Mouse (Mus musculus) gonadal fat pad, adult 2 months (tissue): ENCODE data around the gene Sgms1. TPM values are rescaled to one million over a fixed set of nuclear protein-coding genes. Genes with fewer than 3 reads are reported as not detected.

Experiments used
- DNase-seq: peaks from one replicate; pipeline ENCODE4 v3.0.0-alpha.2; 2012; ENCODE audit warnings: low read depth
- polyA plus RNA-seq: library from polyadenylated mRNA; depleted of rRNA; stranded (reverse); fragments of >200 nt; gene quantifications from 2 replicates; pipeline ENCODE4 v1.2.3, GENCODE M21; 2012

The Sgms1 gene
- polyA plus RNA-seq, 1 experiment: 59.5 TPM

- DNase-seq: no peak
Observed at GRCm38 (mm10) chr19:32269141-32269843, 120.2 kb downstream of the Sgms1 start.

GRCm38 (mm10) chr19:32268562-32268961 lies 121.0 kb downstream of the Sgms1 start:
- no peak for DNase-seq

- DNase-seq: peak; percentile 46
Observed at GRCm38 (mm10) chr19:32266385-32267252, 122.9 kb downstream of the Sgms1 start.

- DNase-seq: no peak
Observed at GRCm38 (mm10) chr19:32263753-32264152, 125.8 kb downstream of the Sgms1 start.

- DNase-seq: no peak
Observed at GRCm38 (mm10) chr19:32262805-32263572, 126.5 kb downstream of the Sgms1 start.

- DNase-seq: no peak
Observed at GRCm38 (mm10) chr19:32260869-32261688, 128.4 kb downstream of the Sgms1 start.

GRCm38 (mm10) chr19:32259830-32260229 lies 129.7 kb downstream of the Sgms1 start:
- DNase-seq: no peak

GRCm38 (mm10) chr19:32259048-32259447 lies 130.5 kb downstream of the Sgms1 start:
- no peak for DNase-seq

GRCm38 (mm10) chr19:32258146-32258545 lies 131.4 kb downstream of the Sgms1 start:
- DNase-seq: no peak

- DNase-seq: no peak
Observed at GRCm38 (mm10) chr19:32257616-32258015, 131.9 kb downstream of the Sgms1 start.

- no peak for DNase-seq
Observed at GRCm38 (mm10) chr19:32256706-32257415, 132.7 kb downstream of the Sgms1 start.

- no peak for DNase-seq
Observed at GRCm38 (mm10) chr19:32255429-32256185, 133.9 kb downstream of the Sgms1 start.

GRCm38 (mm10) chr19:32254739-32255344 lies 134.7 kb downstream of the Sgms1 start:
- no peak for DNase-seq

GRCm38 (mm10) chr19:32254204-32254603 lies 135.3 kb downstream of the Sgms1 start:
- no peak for DNase-seq

GRCm38 (mm10) chr19:32252987-32253386 lies 136.5 kb downstream of the Sgms1 start:
- DNase-seq: no peak

- DNase-seq: no peak
Observed at GRCm38 (mm10) chr19:32252451-32252850, 137.1 kb downstream of the Sgms1 start.

- no peak for DNase-seq
Observed at GRCm38 (mm10) chr19:32249181-32250130, 140.1 kb downstream of the Sgms1 start.

GRCm38 (mm10) chr19:32244881-32245280 lies 144.6 kb downstream of the Sgms1 start:
- no peak for DNase-seq
